Mouse (Mus musculus) hindbrain, embryonic 14.5 days (tissue): Measurements from ENCODE around the gene Pdzd2. TPM values are rescaled to one million over a fixed set of nuclear protein-coding genes. Genes with fewer than 3 reads are reported as not detected.

ENCODE experiments used
- ATAC-seq: fragments of 200-750 bp; cut with Nextera tagmentation; 2 replicates; pipeline ENCODE4 v1.8.0; 2017; ENCODE audit warnings: moderate number of reproducible peaks, mild to moderate bottlenecking, moderate TSS enrichment, moderate library complexity; ENCODE audit not compliant: low FRiP score
- DNase-seq: peaks from one replicate; pipeline ENCODE4 v3.0.0-alpha.2; 2015; ENCODE audit warnings: low spot score
- H3K27ac ChIP-seq: fragments of 300-500 bp; sonication (generic); 2 replicates; pipeline ENCODE4 v1.5.1; 2014; ENCODE audit warnings: mild to moderate bottlenecking, moderate library complexity
- H3K27me3 ChIP-seq: fragments of 300-500 bp; sonication (generic); 2 replicates; pipeline ENCODE4 v1.6.1; 2014; ENCODE audit warnings: mild to moderate bottlenecking, low read length, mixed read lengths; ENCODE audit not compliant: control insufficient read depth, insufficient read depth
- H3K36me3 ChIP-seq: fragments of 300-500 bp; sonication (generic); replicated peaks from 2 replicates; pipeline ENCODE4 v1.6.1; 2014; ENCODE audit not compliant: control insufficient read depth, insufficient read depth
- H3K4me1 ChIP-seq: fragments of 300-500 bp; sonication (generic); replicated peaks from 2 replicates; pipeline ENCODE4 v1.6.1; 2014; ENCODE audit warnings: antibody characterized with exemption, low read length, mixed read lengths; ENCODE audit not compliant: control insufficient read depth, insufficient read depth
- H3K4me2 ChIP-seq: fragments of 300-500 bp; sonication (generic); replicated peaks from 2 replicates; pipeline ENCODE4 v1.6.1; 2014; ENCODE audit warnings: mild to moderate bottlenecking, moderate library complexity
- H3K4me3 ChIP-seq: fragments of 300-500 bp; sonication (generic); replicated peaks from 2 replicates; pipeline ENCODE4 v1.5.1; 2014; ENCODE audit warnings: mild to moderate bottlenecking, low read length
- H3K9ac ChIP-seq: fragments of 300-500 bp; sonication (generic); 2 replicates; pipeline ENCODE4 v1.6.1; 2014
- H3K9me3 ChIP-seq: fragments of 300-500 bp; sonication (generic); 2 replicates; pipeline ENCODE4 v1.6.1; 2016; ENCODE audit warnings: low read length; ENCODE audit not compliant: control insufficient read depth
- WGBS: fragments of 180-500 bp; shearing (Covaris S2); extraction: QIAGEN DNeasy Blood & Tissue Kit; methylation state at CpG from one replicate; pipeline ENCODE4 v1.1.7; 2014; 5-methylcytosine and 5-hydroxymethylcytosine counted together
- polyA plus RNA-seq: library from polyadenylated mRNA; unstranded; fragments of >200 nt; fragmentation: Nextera tagmentation; extraction: Ambion mirVana; gene quantifications from 2 replicates; pipeline ENCODE4 v1.2.1, GENCODE M21; 2014

Gene Pdzd2
- 12.1 and 15.5 TPM in 2 replicates for polyA plus RNA-seq

GRCm38 (mm10) chr15:12739277-12740247, at the start of gene Pdzd2:
TSS of gene Pdzd2 (minus strand) at chr15:12739924.
- Histone ChIP-seq H3K36me3 (no peaks in the 10 kb centered on the region), H3K9me3 (no peaks in the 10 kb centered on the region), H3K4me3 (peak within 1 kb of the TSS; percentile 60), H3K9ac (peak within 1 kb of the TSS; percentile 66), H3K27me3 (no peaks in the 10 kb centered on the region), H3K4me1 (peaks cover 3% of the 10 kb centered on the region; the same call in 1 of the 2 replicates), H3K27ac (peak within 1 kb of the TSS; percentile 69), H3K4me2 (peak within 1 kb of the TSS; percentile 58)
- ATAC-seq (peak; percentile 97), DNase-seq (peak; percentile 90)
- under 1% methylated on average over 81 of the region's 83 CpGs for WGBS

- Histone ChIP-seq H3K4me3 (no peak overlapping the region), H3K27me3 (no peaks in the 10 kb centered on the region), H3K9me3 (no peaks in the 10 kb centered on the region), H3K27ac (no peak overlapping the region), H3K4me1 (no peaks in the 10 kb centered on the region), H3K9ac (no peak overlapping the region), H3K36me3 (no peaks in the 10 kb centered on the region), H3K4me2 (no peak overlapping the region; the same call in 1 of the 2 replicates)
- 29% methylated on average over 10 of the region's 10 CpGs for WGBS
- ATAC-seq (no peak; the same call in 1 of the 2 replicates), DNase-seq (no peak)
These were observed 49.7 kb upstream of the Pdzd2 start for GRCm38 (mm10) chr15:12789406-12789867.

- Histone ChIP-seq H3K4me1 (no peaks in the 10 kb centered on the region), H3K4me2 (no peak overlapping the region), H3K27ac (no peak overlapping the region), H3K27me3 (no peaks in the 10 kb centered on the region), H3K36me3 (no peaks in the 10 kb centered on the region), H3K9ac (no peak overlapping the region), H3K4me3 (no peak overlapping the region), H3K9me3 (no peaks in the 10 kb centered on the region)
- DNase-seq (no peak), ATAC-seq (no peak)
- WGBS, result 80% methylated on average over 5 of the region's 5 CpGs
These were observed 48.8 kb upstream of the Pdzd2 start for GRCm38 (mm10) chr15:12788536-12788935.

GRCm38 (mm10) chr15:12781729-12782326, 42.1 kb upstream of the Pdzd2 start:
- no peaks in the 10 kb centered on the region for H3K36me3 ChIP-seq
- DNase-seq, result no peak
- no peaks in the 10 kb centered on the region for H3K9me3 ChIP-seq
- H3K4me1 ChIP-seq, result no peaks in the 10 kb centered on the region
- no peaks in the 10 kb centered on the region for H3K27me3 ChIP-seq
- 74% methylated on average over 15 of the region's 16 CpGs for WGBS
- ATAC-seq, result no peak
- H3K4me3 ChIP-seq, result no peak overlapping the region
- no peak overlapping the region for H3K4me2 ChIP-seq
- no peak overlapping the region for H3K9ac ChIP-seq
- H3K27ac ChIP-seq, result no peak overlapping the region

GRCm38 (mm10) chr15:12781296-12781695, 41.6 kb upstream of the Pdzd2 start:
- Histone ChIP-seq H3K4me3 (no peak overlapping the region), H3K27me3 (no peaks in the 10 kb centered on the region), H3K9ac (no peak overlapping the region), H3K27ac (no peak overlapping the region), H3K4me1 (no peaks in the 10 kb centered on the region), H3K9me3 (no peaks in the 10 kb centered on the region), H3K4me2 (no peak overlapping the region), H3K36me3 (no peaks in the 10 kb centered on the region)
- no peak for DNase-seq
- WGBS, result 89% methylated on average over 6 of the region's 6 CpGs
- ATAC-seq, result no peak

GRCm38 (mm10) chr15:12774149-12774753, 34.5 kb upstream of the Pdzd2 start:
- Histone ChIP-seq H3K27me3 (no peaks in the 10 kb centered on the region), H3K27ac (no peak overlapping the region; the same call in 1 of the 2 replicates), H3K36me3 (no peaks in the 10 kb centered on the region), H3K4me3 (no peak overlapping the region), H3K9me3 (no peaks in the 10 kb centered on the region), H3K9ac (no peak overlapping the region), H3K4me1 (0 out of 2 replicates have a peak, but pooled peaks cover 4% of the 10 kb centered on the region), H3K4me2 (no peak overlapping the region)
- DNase-seq (no peak), ATAC-seq (no peak)
- WGBS, result 60% methylated on average over 11 of the region's 11 CpGs

- no peak for DNase-seq
- Histone ChIP-seq H3K27me3 (no peaks in the 10 kb centered on the region), H3K9ac (no peak overlapping the region), H3K36me3 (no peaks in the 10 kb centered on the region), H3K4me3 (no peak overlapping the region), H3K9me3 (no peaks in the 10 kb centered on the region), H3K27ac (no peak overlapping the region), H3K4me2 (no peak overlapping the region), H3K4me1 (0 out of 2 replicates have a peak, but pooled peaks cover 4% of the 10 kb centered on the region)
- ATAC-seq, result no peak
- WGBS, result 75% methylated on average over 7 of the region's 7 CpGs
These were observed 31.2 kb upstream of the Pdzd2 start for GRCm38 (mm10) chr15:12770958-12771357.

- Histone ChIP-seq H3K27ac (no peak overlapping the region), H3K9me3 (no peaks in the 10 kb centered on the region), H3K4me2 (no peak overlapping the region), H3K4me1 (no peaks in the 10 kb centered on the region), H3K27me3 (no peaks in the 10 kb centered on the region), H3K9ac (no peak overlapping the region), H3K4me3 (no peak overlapping the region), H3K36me3 (no peaks in the 10 kb centered on the region)
- WGBS, result 88% methylated on average over 4 of the region's 4 CpGs
- no peak for ATAC-seq
- no peak for DNase-seq
These were observed 27.1 kb upstream of the Pdzd2 start for GRCm38 (mm10) chr15:12766848-12767247.

GRCm38 (mm10) chr15:12763147-12763546, 23.4 kb upstream of the Pdzd2 start:
- Histone ChIP-seq H3K4me2 (no peak overlapping the region), H3K36me3 (no peaks in the 10 kb centered on the region), H3K27me3 (no peaks in the 10 kb centered on the region), H3K27ac (no peak overlapping the region), H3K4me1 (no peaks in the 10 kb centered on the region), H3K4me3 (no peak overlapping the region), H3K9ac (no peak overlapping the region), H3K9me3 (no peaks in the 10 kb centered on the region)
- ATAC-seq (no peak), DNase-seq (no peak)
- 77% methylated on average over 10 of the region's 10 CpGs for WGBS
